Mouse (Mus musculus) testis, postnatal 10 days (tissue): ENCODE measurements at regions not wholly inside any gene's neighbourhood (a gene's known extent, or its start where the extent isn't known, plus 50 kb on each side); places are given as distances from the start of the nearest gene placed in this dataset.

Experiments used
- DNase-seq: peaks from one replicate; pipeline ENCODE4 v3.0.0; 2021; ENCODE audit warnings: low spot score

DNA sequence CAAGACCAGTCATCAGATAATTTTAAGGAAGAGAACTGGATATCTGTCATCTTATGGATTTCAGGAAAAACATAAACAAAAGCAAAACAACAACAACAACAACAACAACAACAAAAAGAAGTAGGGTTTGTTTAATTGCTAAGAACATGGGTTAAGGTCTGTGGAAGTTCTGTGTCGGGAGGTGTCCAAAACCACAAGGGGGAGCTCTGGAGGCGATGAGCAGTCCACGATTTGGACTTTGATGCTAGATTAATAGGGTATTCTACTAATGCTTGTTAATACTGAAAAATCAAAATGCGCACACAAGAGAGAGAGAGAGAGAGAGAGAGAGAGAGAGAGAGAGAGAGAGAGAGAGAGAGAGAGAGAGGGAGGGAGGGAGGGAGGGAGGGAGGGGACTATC lies 692.0 kb upstream of the Car10 start:
- peak; percentile 59 for DNase-seq

DNA sequence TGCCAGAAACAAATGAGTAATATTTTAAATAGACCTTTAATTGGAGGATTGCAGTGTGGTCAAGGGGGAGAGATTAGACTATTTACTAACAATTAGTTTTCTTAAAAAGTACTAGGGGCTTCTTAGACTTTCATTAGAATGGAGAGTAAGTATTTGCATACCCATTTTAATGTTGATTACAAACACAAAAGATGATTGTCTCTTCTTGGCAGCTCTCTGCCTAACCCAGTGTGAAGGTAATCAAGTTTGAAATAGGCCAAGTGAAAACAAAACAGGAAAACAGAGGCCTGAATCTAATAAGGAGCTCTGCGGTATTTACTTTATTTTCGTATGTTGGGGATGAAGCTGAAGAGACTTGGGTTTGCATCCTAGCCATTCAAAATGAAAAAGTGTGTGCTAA lies 646.5 kb upstream of the Car10 start:
- DNase-seq, result no peak

DNA sequence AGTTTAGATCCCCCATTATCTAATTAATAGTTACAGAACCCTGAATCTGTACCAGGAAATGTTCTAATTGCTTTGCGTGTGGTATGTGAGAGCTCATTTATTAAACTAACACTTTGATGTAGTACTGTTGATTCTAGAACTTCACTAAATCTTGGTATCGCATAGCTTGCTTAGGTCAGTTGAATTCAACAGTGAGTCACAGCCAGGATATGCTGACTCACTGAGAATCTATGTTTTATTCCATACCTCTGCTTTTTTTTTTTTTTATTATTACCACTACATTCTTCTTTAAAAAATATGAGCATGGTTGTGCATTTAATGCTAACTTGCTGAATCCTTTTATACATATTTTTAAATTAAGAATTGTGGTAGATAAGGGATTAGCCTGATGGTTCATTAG lies 602.5 kb upstream of the Car10 start:
- DNase-seq, result no peak
